Mouse (Mus musculus) intestine, postnatal 0 days (tissue): Measurements from ENCODE around the gene Ptprh. TPM values are rescaled to one million over a fixed set of nuclear protein-coding genes. Genes with fewer than 3 reads are reported as not detected.

Experiments
- ATAC-seq: fragments of 200-750 bp; cut with Nextera tagmentation; 2 replicates; pipeline ENCODE4 v1.8.0; 2017; ENCODE audit warnings: mild to moderate bottlenecking, moderate TSS enrichment, moderate library complexity
- H3K27ac ChIP-seq: fragments of 300-500 bp; sonication (generic); 2 replicates; pipeline ENCODE4 v1.5.1; 2014; ENCODE audit warnings: mild to moderate bottlenecking, low read depth, low read length, moderate library complexity
- H3K27me3 ChIP-seq: fragments of 300-500 bp; sonication (generic); replicated peaks from 2 replicates; pipeline ENCODE4 v1.6.1; 2014; ENCODE audit warnings: low read length, mixed read lengths; ENCODE audit not compliant: control insufficient read depth, insufficient read depth
- H3K36me3 ChIP-seq: fragments of 300-500 bp; sonication (generic); 2 replicates; pipeline ENCODE4 v1.6.1; 2014; ENCODE audit warnings: mild to moderate bottlenecking, moderate library complexity; ENCODE audit not compliant: control insufficient read depth, insufficient read depth
- H3K4me1 ChIP-seq: fragments of 300-500 bp; sonication (generic); replicated peaks from 2 replicates; pipeline ENCODE4 v1.6.1; 2014; ENCODE audit warnings: antibody characterized with exemption, low read length, mixed read lengths; ENCODE audit not compliant: control insufficient read depth, insufficient read depth
- H3K4me2 ChIP-seq: fragments of 300-500 bp; sonication (generic); replicated peaks from 2 replicates; pipeline ENCODE4 v1.6.1; 2014; ENCODE audit warnings: low read depth, mild to moderate bottlenecking, moderate library complexity
- H3K4me3 ChIP-seq: fragments of 300-500 bp; sonication (generic); 2 replicates; pipeline ENCODE4 v1.5.1; 2014; ENCODE audit warnings: low read depth, low read length
- H3K9ac ChIP-seq: fragments of 300-500 bp; sonication (generic); 2 replicates; pipeline ENCODE4 v1.6.1; 2014; ENCODE audit warnings: mild to moderate bottlenecking, low read depth, low read length
- H3K9me3 ChIP-seq: fragments of 300-500 bp; sonication (generic); 2 replicates; pipeline ENCODE4 v1.6.1; 2016; ENCODE audit warnings: mixed run types; ENCODE audit not compliant: control insufficient read depth
- CTCF ChIP-seq: sonication (generic); IDR thresholded peaks from 2 replicates; pipeline ENCODE4 v1.5.1; 2016; ENCODE audit warnings: low read depth, mild to moderate bottlenecking, control low read depth, antibody characterized with exemption, moderate library complexity
- WGBS: fragments of 180-500 bp; shearing (Covaris S2); extraction: QIAGEN DNeasy Blood & Tissue Kit; methylation state at CpG from one replicate; pipeline ENCODE4 v1.1.7; 2014; 5-methylcytosine and 5-hydroxymethylcytosine counted together
- polyA plus RNA-seq: library from polyadenylated mRNA; unstranded; fragments of >200 nt; fragmentation: Nextera tagmentation; extraction: Ambion mirVana; gene quantifications from 2 replicates; pipeline ENCODE4 v1.2.1, GENCODE M21; 2015

Ptprh gene
- polyA plus RNA-seq, 1 experiment from 2014 or later: 16.7 TPM

- Histone ChIP-seq H3K36me3 (peaks cover 78% of the 10 kb centered on the region), H3K4me3 (no peak overlapping the region), H3K27me3 (no peaks in the 10 kb centered on the region), H3K4me1 (no peaks in the 10 kb centered on the region; the same call in 1 of the 2 replicates), H3K27ac (no peak overlapping the region), H3K9ac (no peak overlapping the region), H3K4me2 (no peak overlapping the region), H3K9me3 (no peaks in the 10 kb centered on the region)
- WGBS: 92% methylated on average over 6 of the region's 6 CpGs
- no peak for TF ChIP-seq CTCF
- no peak for ATAC-seq
Observed at GRCm38 (mm10) chr7:4643225-4643624, 39.4 kb upstream of the Ptprh start.

- TF ChIP-seq CTCF: no peak
- H3K36me3 ChIP-seq: peaks cover 84% of the 10 kb centered on the region
- no peak overlapping the region for H3K9ac ChIP-seq
- H3K4me2 ChIP-seq: no peak overlapping the region
- no peaks in the 10 kb centered on the region for H3K27me3 ChIP-seq
- no peak for ATAC-seq
- H3K27ac ChIP-seq: no peak overlapping the region
- no peak overlapping the region for H3K4me3 ChIP-seq
- no peaks in the 10 kb centered on the region for H3K4me1 ChIP-seq
- no peaks in the 10 kb centered on the region for H3K9me3 ChIP-seq
- 70% methylated on average over 7 of the region's 7 CpGs for WGBS
Observed at GRCm38 (mm10) chr7:4641956-4642355, 38.1 kb upstream of the Ptprh start.

GRCm38 (mm10) chr7:4641155-4641554 lies 37.3 kb upstream of the Ptprh start:
- Histone ChIP-seq H3K27ac (no peak overlapping the region), H3K9ac (no peak overlapping the region), H3K27me3 (no peaks in the 10 kb centered on the region), H3K9me3 (no peaks in the 10 kb centered on the region), H3K4me2 (no peak overlapping the region), H3K36me3 (peaks cover 80% of the 10 kb centered on the region), H3K4me3 (no peak overlapping the region), H3K4me1 (no peaks in the 10 kb centered on the region)
- peak; percentile 40 for TF ChIP-seq CTCF
- 89% methylated on average over 11 of the region's 11 CpGs for WGBS
- no peak for ATAC-seq

GRCm38 (mm10) chr7:4636179-4636578 lies 32.3 kb upstream of the Ptprh start:
- 81% methylated on average over 4 of the region's 4 CpGs for WGBS
- ATAC-seq: no peak
- Histone ChIP-seq H3K9ac (no peak overlapping the region), H3K36me3 (peaks cover 80% of the 10 kb centered on the region), H3K27me3 (no peaks in the 10 kb centered on the region), H3K27ac (no peak overlapping the region; the same call in 1 of the 2 replicates), H3K4me1 (no peaks in the 10 kb centered on the region), H3K4me2 (no peak overlapping the region), H3K9me3 (no peaks in the 10 kb centered on the region), H3K4me3 (no peak overlapping the region)
- no peak for TF ChIP-seq CTCF

GRCm38 (mm10) chr7:4631031-4631430 lies 27.2 kb upstream of the Ptprh start, which contains the start of gene Tmem86b:
Gene Tmem86b (minus strand): TSS chr7:4631422.
- Histone ChIP-seq H3K4me1 (no peaks in the 10 kb centered on the region; the same call in 1 of the 2 replicates), H3K9me3 (no peaks in the 10 kb centered on the region), H3K27ac (no peak within 1 kb of the TSS; the same call in 1 of the 2 replicates), H3K4me3 (peak within 1 kb of the TSS; percentile 21; the same call in 1 of the 2 replicates), H3K4me2 (peak within 1 kb of the TSS; percentile 59; the same call in 1 of the 2 replicates), H3K36me3 (peaks cover 57% of the 10 kb centered on the region), H3K9ac (no peak within 1 kb of the TSS), H3K27me3 (no peaks in the 10 kb centered on the region)
- peak; percentile 35; the same call in 1 of the 2 replicates for ATAC-seq
- WGBS: 52% methylated on average over 4 of the region's 4 CpGs
- TF ChIP-seq CTCF: no peak

- peak overlapping the region; percentile 52; the same call in 1 of the 2 replicates for H3K27ac ChIP-seq
- peak overlapping the region; percentile 59 for H3K4me2 ChIP-seq
- H3K4me3 ChIP-seq: peak overlapping the region; percentile 21
- TF ChIP-seq CTCF: no peak
- H3K4me1 ChIP-seq: no peaks in the 10 kb centered on the region; the same call in 1 of the 2 replicates
- peak; percentile 82 for ATAC-seq
- H3K27me3 ChIP-seq: no peaks in the 10 kb centered on the region
- peaks cover 53% of the 10 kb centered on the region for H3K36me3 ChIP-seq
- no peaks in the 10 kb centered on the region for H3K9me3 ChIP-seq
- WGBS: 58% methylated on average over 1 of the region's 1 CpGs
- H3K9ac ChIP-seq: no peak overlapping the region
Observed at GRCm38 (mm10) chr7:4630198-4630597, 26.4 kb upstream of the Ptprh start.
